Mouse (Mus musculus): ENCODE results near the gene Ddx47. TPM values are rescaled to one million over a fixed set of nuclear protein-coding genes. Genes with fewer than 3 reads are reported as not detected.

The Ddx47 gene
- total and polyA plus RNA-seq, 2 experiments, result 25.6 to 26.4 TPM

- Histone ChIP-seq H3K4me1 (ENCODE audit: control insufficient read depth, insufficient read depth, low read length) (no peaks in the 10 kb centered on the region), H3K27ac (replicated peaks; ENCODE audit: insufficient read depth, low read depth, low read length) (no peak within 1 kb of the TSS), H3K9ac (ENCODE audit: low read depth, low read length) (peak within 1 kb of the TSS; percentile 42), H3K79me2 (ENCODE audit: control insufficient read depth, insufficient read depth, low read length) (no peaks in the 10 kb centered on the region), H3K36me3 (ENCODE audit: control insufficient read depth, insufficient read depth, low read length) (no peaks in the 10 kb centered on the region), H3K27me3 (ENCODE audit: control insufficient read depth, insufficient read depth, low read length) (no peaks in the 10 kb centered on the region), H3K4me3 (ENCODE audit: insufficient read depth, low read depth, low read length) (peak within 1 kb of the TSS; percentile 64)
- 2% methylated on average over 44 of the region's 44 CpGs for WGBS
- no peak for TF ChIP-seq POLR2A (IDR thresholded peaks at IDR 0.05; ENCODE audit: extremely low read depth, insufficient read depth, low read length)
- TF ChIP-seq CTCF (IDR thresholded peaks at IDR 0.05; ENCODE audit: low read depth, low read length), result no peak
- peak; percentile 51 for DNase-seq (ENCODE audit: extremely low read depth, low read depth, low spot score)
Observed at GRCm38 (mm10) chr6:135065236-135065957, 54.0 kb downstream of the Ddx47 start, which contains the start of gene Gprc5a. Gprc5a (plus strand) TSS chr6:135065651.

GRCm38 (mm10) chr6:135066795-135067445 lies 55.5 kb downstream of the Ddx47 start:
- DNase-seq (ENCODE audit: extremely low read depth, low read depth, low spot score), result no peak
- no peak overlapping the region for H3K4me3 ChIP-seq (ENCODE audit: insufficient read depth, low read depth, low read length)
- WGBS, result 89% methylated on average over 6 of the region's 6 CpGs
- no peak overlapping the region for H3K9ac ChIP-seq (ENCODE audit: low read depth, low read length)
- no peaks in the 10 kb centered on the region for H3K4me1 ChIP-seq (ENCODE audit: control insufficient read depth, insufficient read depth, low read length)
- no peaks in the 10 kb centered on the region for H3K36me3 ChIP-seq (ENCODE audit: control insufficient read depth, insufficient read depth, low read length)
- TF ChIP-seq CTCF (IDR thresholded peaks at IDR 0.05; ENCODE audit: low read depth, low read length), result no peak
- TF ChIP-seq POLR2A (IDR thresholded peaks at IDR 0.05; ENCODE audit: extremely low read depth, insufficient read depth, low read length), result no peak
- no peaks in the 10 kb centered on the region for H3K27me3 ChIP-seq (ENCODE audit: control insufficient read depth, insufficient read depth, low read length)
- H3K79me2 ChIP-seq (ENCODE audit: control insufficient read depth, insufficient read depth, low read length), result no peaks in the 10 kb centered on the region
- H3K27ac ChIP-seq (replicated peaks; ENCODE audit: insufficient read depth, low read depth, low read length), result no peak overlapping the region

GRCm38 (mm10) chr6:135068221-135068620 lies 56.8 kb downstream of the Ddx47 start:
- WGBS, result 90% methylated on average over 5 of the region's 5 CpGs
- TF ChIP-seq POLR2A (IDR thresholded peaks at IDR 0.05; ENCODE audit: extremely low read depth, insufficient read depth, low read length) (no peak), CTCF (IDR thresholded peaks at IDR 0.05; ENCODE audit: low read depth, low read length) (no peak)
- H3K36me3 ChIP-seq (ENCODE audit: control insufficient read depth, insufficient read depth, low read length), result no peaks in the 10 kb centered on the region
- no peak overlapping the region for H3K4me3 ChIP-seq (ENCODE audit: insufficient read depth, low read depth, low read length)
- H3K9ac ChIP-seq (ENCODE audit: low read depth, low read length), result no peak overlapping the region
- no peaks in the 10 kb centered on the region for H3K4me1 ChIP-seq (ENCODE audit: control insufficient read depth, insufficient read depth, low read length)
- H3K79me2 ChIP-seq (ENCODE audit: control insufficient read depth, insufficient read depth, low read length), result no peaks in the 10 kb centered on the region
- no peaks in the 10 kb centered on the region for H3K27me3 ChIP-seq (ENCODE audit: control insufficient read depth, insufficient read depth, low read length)
- DNase-seq (ENCODE audit: extremely low read depth, low read depth, low spot score), result no peak
- no peak overlapping the region for H3K27ac ChIP-seq (replicated peaks; ENCODE audit: insufficient read depth, low read depth, low read length)

- H3K27ac ChIP-seq (replicated peaks; ENCODE audit: insufficient read depth, low read depth, low read length), result no peak overlapping the region
- H3K9ac ChIP-seq (ENCODE audit: low read depth, low read length), result no peak overlapping the region
- WGBS, result 77% methylated on average over 6 of the region's 6 CpGs
- H3K36me3 ChIP-seq (ENCODE audit: control insufficient read depth, insufficient read depth, low read length), result no peaks in the 10 kb centered on the region
- TF ChIP-seq POLR2A (IDR thresholded peaks at IDR 0.05; ENCODE audit: extremely low read depth, insufficient read depth, low read length) (no peak), CTCF (IDR thresholded peaks at IDR 0.05; ENCODE audit: low read depth, low read length) (no peak)
- H3K79me2 ChIP-seq (ENCODE audit: control insufficient read depth, insufficient read depth, low read length), result no peaks in the 10 kb centered on the region
- no peak overlapping the region for H3K4me3 ChIP-seq (ENCODE audit: insufficient read depth, low read depth, low read length)
- no peaks in the 10 kb centered on the region for H3K27me3 ChIP-seq (ENCODE audit: control insufficient read depth, insufficient read depth, low read length)
- H3K4me1 ChIP-seq (ENCODE audit: control insufficient read depth, insufficient read depth, low read length), result no peaks in the 10 kb centered on the region
- DNase-seq (ENCODE audit: extremely low read depth, low read depth, low spot score), result no peak
Observed at GRCm38 (mm10) chr6:135069856-135070255, 58.4 kb downstream of the Ddx47 start.

- Histone ChIP-seq H3K4me1 (ENCODE audit: control insufficient read depth, insufficient read depth, low read length) (no peaks in the 10 kb centered on the region), H3K79me2 (ENCODE audit: control insufficient read depth, insufficient read depth, low read length) (no peaks in the 10 kb centered on the region), H3K4me3 (ENCODE audit: insufficient read depth, low read depth, low read length) (no peak overlapping the region), H3K27me3 (ENCODE audit: control insufficient read depth, insufficient read depth, low read length) (no peaks in the 10 kb centered on the region), H3K27ac (replicated peaks; ENCODE audit: insufficient read depth, low read depth, low read length) (no peak overlapping the region), H3K36me3 (ENCODE audit: control insufficient read depth, insufficient read depth, low read length) (no peaks in the 10 kb centered on the region), H3K9ac (ENCODE audit: low read depth, low read length) (no peak overlapping the region)
- no peak for DNase-seq (ENCODE audit: extremely low read depth, low read depth, low spot score)
- WGBS, result 87% methylated on average over 2 of the region's 2 CpGs
- no peak for TF ChIP-seq POLR2A (IDR thresholded peaks at IDR 0.05; ENCODE audit: extremely low read depth, insufficient read depth, low read length)
- TF ChIP-seq CTCF (IDR thresholded peaks at IDR 0.05; ENCODE audit: low read depth, low read length), result no peak
Observed at GRCm38 (mm10) chr6:135070347-135070746, 58.9 kb downstream of the Ddx47 start.

Other genes with a start within 250 kb of the Ddx47 start
- gene Dusp16, start 219.0 kb upstream of the Ddx47 start, total RNA-seq (2014; rRNA removed), result 19.7 and 21.1 TPM in 2 replicates
- gene Dusp16, start 219.0 kb upstream of the Ddx47 start, polyA plus RNA-seq (2012; rRNA removed), result 17.4 and 20.0 TPM in 2 replicates
- gene Crebl2, start 181.5 kb upstream of the Ddx47 start, total RNA-seq (2014; rRNA removed), result 48.5 and 49.5 TPM in 2 replicates
- 20.9 and 23.2 TPM in 2 replicates for gene Crebl2, start 181.5 kb upstream of the Ddx47 start, polyA plus RNA-seq (2012; rRNA removed)
- 4.7 and 4.8 TPM in 2 replicates for gene Gpr19, start 113.0 kb upstream of the Ddx47 start, total RNA-seq (2014; rRNA removed)
- gene Gpr19, start 113.0 kb upstream of the Ddx47 start, polyA plus RNA-seq (2012; rRNA removed), result 4.9 and 6.9 TPM in 2 replicates
- 14.4 and 16.2 TPM in 2 replicates for gene Cdkn1b, start 91.2 kb upstream of the Ddx47 start, total RNA-seq (2014; rRNA removed)
- 7.1 and 8.6 TPM in 2 replicates for gene Cdkn1b, start 91.2 kb upstream of the Ddx47 start, polyA plus RNA-seq (2012; rRNA removed)
- 0.55 and 1.0 TPM in 2 replicates for gene Apold1, start 29.9 kb upstream of the Ddx47 start, total RNA-seq (2014; rRNA removed)
- 0.40 and 0.49 TPM in 2 replicates for gene Apold1, start 29.9 kb upstream of the Ddx47 start, polyA plus RNA-seq (2012; rRNA removed)
- gene Gprc5a, start 54.0 kb downstream of the Ddx47 start, total RNA-seq (2014; rRNA removed), result not detected in 2 replicates
- 0.11 and 0.22 TPM in 2 replicates for gene Gprc5a, start 54.0 kb downstream of the Ddx47 start, polyA plus RNA-seq (2012; rRNA removed)
- not detected in 2 replicates for gene Gprc5d, start 106.7 kb downstream of the Ddx47 start, total RNA-seq (2014; rRNA removed)
- 0.17 TPM in 1 of 2 replicates, not detected in the other for gene Gprc5d, start 106.7 kb downstream of the Ddx47 start, polyA plus RNA-seq (2012; rRNA removed)
- 14.8 and 15.3 TPM in 2 replicates for gene Fam234b, start 186.4 kb downstream of the Ddx47 start, total RNA-seq (2014; rRNA removed)
- 14.8 and 15.1 TPM in 2 replicates for gene Fam234b, start 186.4 kb downstream of the Ddx47 start, polyA plus RNA-seq (2012; rRNA removed)
- gene Hebp1, start 186.4 kb downstream of the Ddx47 start, total RNA-seq (2014; rRNA removed), result 282 and 334 TPM in 2 replicates
- 290 and 317 TPM in 2 replicates for gene Hebp1, start 186.4 kb downstream of the Ddx47 start, polyA plus RNA-seq (2012; rRNA removed)
- 0.13 TPM in 1 of 2 replicates, not detected in the other for gene Gsg1, start 242.7 kb downstream of the Ddx47 start, total RNA-seq (2014; rRNA removed)
- gene Gsg1, start 242.7 kb downstream of the Ddx47 start, polyA plus RNA-seq (2012; rRNA removed), result 0.16 and 0.29 TPM in 2 replicates